Mouse (Mus musculus): ENCODE results near the gene Pygm. TPM values are rescaled to one million over a fixed set of nuclear protein-coding genes. Genes with fewer than 3 reads are reported as not detected.

Pygm gene
- polyA plus RNA-seq, 1 experiment from 2014 or later, result 6.0 TPM

- 92% methylated on average over 3 of the region's 3 CpGs for WGBS
Measured at GRCm38 (mm10) chr19:6361291-6361690, 22.9 kb upstream of the Pygm start.

GRCm38 (mm10) chr19:6363091-6363410, 21.1 kb upstream of the Pygm start:
- H3K27me3 ChIP-seq, result no peaks in the 10 kb centered on the region
- ATAC-seq (ENCODE audit: insufficient number of reproducible peaks, insufficient read depth, low FRiP score, low TSS enrichment), result no peak
- WGBS, result 2% methylated on average over 11 of the region's 11 CpGs

More at GRCm38 (mm10) chr19:6361291-6361690, 22.9 kb upstream of the Pygm start:
- H3K27me3 ChIP-seq, result no peaks in the 10 kb centered on the region
- peaks cover 9% of the 10 kb centered on the region for H3K36me3 ChIP-seq
- H3K4me1 ChIP-seq, result peaks cover 18% of the 10 kb centered on the region
- no peak overlapping the region for H3K4me3 ChIP-seq
- H3K4me2 ChIP-seq (replicated peaks), result no peak overlapping the region
- H3K9me3 ChIP-seq, result no peaks in the 10 kb centered on the region
- ATAC-seq (ENCODE audit: insufficient number of reproducible peaks, insufficient read depth, low FRiP score, low TSS enrichment), result no peak
- no peak overlapping the region for H3K27ac ChIP-seq
- H3K9ac ChIP-seq, result no peak overlapping the region

GRCm38 (mm10) chr19:6363411-6364240, 20.6 kb upstream of the Pygm start, which contains the start of gene Sf1:
Gene Sf1, plus strand, starts transcription at chr19:6363690.
- Histone ChIP-seq H3K4me1 (peaks cover 18% of the 10 kb centered on the region), H3K36me3 (peaks cover 32% of the 10 kb centered on the region), H3K9ac (peak within 1 kb of the TSS; percentile 99), H3K4me2 (replicated peaks) (peak within 1 kb of the TSS; percentile 74), H3K27me3 (no peaks in the 10 kb centered on the region), H3K4me3 (peak within 1 kb of the TSS; percentile 92), H3K27ac (peak within 1 kb of the TSS; percentile 99), H3K9me3 (no peaks in the 10 kb centered on the region)
- ATAC-seq (ENCODE audit: insufficient number of reproducible peaks, insufficient read depth, low FRiP score, low TSS enrichment), result peak; percentile 98
- under 1% methylated on average over 72 of the region's 85 CpGs for WGBS

More at GRCm38 (mm10) chr19:6363091-6363410, 21.1 kb upstream of the Pygm start:
- H3K36me3 ChIP-seq, result peaks cover 26% of the 10 kb centered on the region
- H3K4me3 ChIP-seq, result peak overlapping the region; percentile 92
- H3K4me1 ChIP-seq, result peaks cover 18% of the 10 kb centered on the region
- peak overlapping the region; percentile 48 for H3K9ac ChIP-seq
- H3K27ac ChIP-seq, result peak overlapping the region; percentile 26; the same call in 1 of the 2 replicates
- H3K9me3 ChIP-seq, result no peaks in the 10 kb centered on the region
- H3K4me2 ChIP-seq (replicated peaks), result peak overlapping the region; percentile 74

- Histone ChIP-seq H3K9ac (peak overlapping the region; percentile 99), H3K36me3 (peaks cover 38% of the 10 kb centered on the region), H3K4me3 (peak overlapping the region; percentile 92), H3K27me3 (no peaks in the 10 kb centered on the region), H3K27ac (peak overlapping the region; percentile 99), H3K4me2 (replicated peaks) (peak overlapping the region; percentile 74), H3K9me3 (no peaks in the 10 kb centered on the region), H3K4me1 (peaks cover 18% of the 10 kb centered on the region)
- WGBS, result under 1% methylated on average over 55 of the region's 55 CpGs
- no peak for ATAC-seq (ENCODE audit: insufficient number of reproducible peaks, insufficient read depth, low FRiP score, low TSS enrichment)
Measured at GRCm38 (mm10) chr19:6364317-6364725, 19.9 kb upstream of the Pygm start.

- Histone ChIP-seq H3K27me3 (no peaks in the 10 kb centered on the region), H3K4me3 (peak overlapping the region; percentile 92), H3K4me1 (peaks cover 18% of the 10 kb centered on the region), H3K36me3 (peaks cover 42% of the 10 kb centered on the region), H3K9me3 (no peaks in the 10 kb centered on the region), H3K27ac (no peak overlapping the region), H3K9ac (peak overlapping the region; percentile 99), H3K4me2 (replicated peaks) (peak overlapping the region; percentile 74)
- WGBS, result 4% methylated on average over 2 of the region's 2 CpGs
- ATAC-seq (ENCODE audit: insufficient number of reproducible peaks, insufficient read depth, low FRiP score, low TSS enrichment), result no peak
Measured at GRCm38 (mm10) chr19:6364842-6365241, 19.4 kb upstream of the Pygm start.

- no peak overlapping the region for H3K4me3 ChIP-seq
- no peak overlapping the region for H3K27ac ChIP-seq
- H3K4me1 ChIP-seq, result peaks cover 7% of the 10 kb centered on the region
- H3K9ac ChIP-seq, result no peak overlapping the region
- H3K9me3 ChIP-seq, result no peaks in the 10 kb centered on the region
- peaks cover 93% of the 10 kb centered on the region for H3K36me3 ChIP-seq
- no peaks in the 10 kb centered on the region for H3K27me3 ChIP-seq
- ATAC-seq (ENCODE audit: insufficient number of reproducible peaks, insufficient read depth, low FRiP score, low TSS enrichment), result no peak
- 88% methylated on average over 2 of the region's 2 CpGs for WGBS
- H3K4me2 ChIP-seq (replicated peaks), result no peak overlapping the region
Measured at GRCm38 (mm10) chr19:6370175-6370574, 14.0 kb upstream of the Pygm start.

GRCm38 (mm10) chr19:6372433-6372832, 11.8 kb upstream of the Pygm start:
- Histone ChIP-seq H3K4me1 (no peaks in the 10 kb centered on the region), H3K4me2 (replicated peaks) (no peak overlapping the region), H3K27me3 (no peaks in the 10 kb centered on the region), H3K9ac (no peak overlapping the region), H3K9me3 (no peaks in the 10 kb centered on the region), H3K27ac (no peak overlapping the region), H3K36me3 (peaks cover 96% of the 10 kb centered on the region), H3K4me3 (no peak overlapping the region)
- WGBS, result 94% methylated on average over 3 of the region's 3 CpGs
- no peak for ATAC-seq (ENCODE audit: insufficient number of reproducible peaks, insufficient read depth, low FRiP score, low TSS enrichment)

GRCm38 (mm10) chr19:6373539-6374400, 10.4 kb upstream of the Pygm start:
- no peak for ATAC-seq (ENCODE audit: insufficient number of reproducible peaks, insufficient read depth, low FRiP score, low TSS enrichment)

GRCm38 (mm10) chr19:6374571-6374970, 9.6 kb upstream of the Pygm start:
- Histone ChIP-seq H3K9ac (no peak overlapping the region), H3K4me2 (replicated peaks) (no peak overlapping the region), H3K9me3 (no peaks in the 10 kb centered on the region), H3K4me1 (no peaks in the 10 kb centered on the region), H3K27me3 (no peaks in the 10 kb centered on the region), H3K4me3 (no peak overlapping the region), H3K27ac (no peak overlapping the region), H3K36me3 (peaks cover 95% of the 10 kb centered on the region)
- WGBS, result 95% methylated on average over 10 of the region's 10 CpGs
- no peak for ATAC-seq (ENCODE audit: insufficient number of reproducible peaks, insufficient read depth, low FRiP score, low TSS enrichment)

More at GRCm38 (mm10) chr19:6373539-6374400, 10.4 kb upstream of the Pygm start:
- Histone ChIP-seq H3K36me3 (peaks cover 96% of the 10 kb centered on the region), H3K4me2 (replicated peaks) (no peak overlapping the region), H3K27me3 (no peaks in the 10 kb centered on the region), H3K4me1 (no peaks in the 10 kb centered on the region), H3K9ac (no peak overlapping the region), H3K4me3 (no peak overlapping the region), H3K27ac (no peak overlapping the region), H3K9me3 (no peaks in the 10 kb centered on the region)
- 76% methylated on average over 12 of the region's 12 CpGs for WGBS

GRCm38 (mm10) chr19:6375423-6376254, 8.6 kb upstream of the Pygm start:
- no peak overlapping the region for H3K9ac ChIP-seq
- H3K27me3 ChIP-seq, result no peaks in the 10 kb centered on the region
- H3K4me2 ChIP-seq (replicated peaks), result no peak overlapping the region
- ATAC-seq (ENCODE audit: insufficient number of reproducible peaks, insufficient read depth, low FRiP score, low TSS enrichment), result no peak
- 94% methylated on average over 35 of the region's 42 CpGs for WGBS
- H3K4me1 ChIP-seq, result no peaks in the 10 kb centered on the region
- peaks cover 86% of the 10 kb centered on the region for H3K36me3 ChIP-seq
- H3K27ac ChIP-seq, result no peak overlapping the region
- H3K9me3 ChIP-seq, result no peaks in the 10 kb centered on the region
- no peak overlapping the region for H3K4me3 ChIP-seq

- 73% methylated on average over 14 of the region's 14 CpGs for WGBS
Measured at GRCm38 (mm10) chr19:6376255-6376564, 8.0 kb upstream of the Pygm start.

More at GRCm38 (mm10) chr19:6376255-6376564, 8.0 kb upstream of the Pygm start:
- no peak overlapping the region for H3K27ac ChIP-seq
- H3K4me2 ChIP-seq (replicated peaks), result no peak overlapping the region
- H3K4me1 ChIP-seq, result no peaks in the 10 kb centered on the region
- no peaks in the 10 kb centered on the region for H3K27me3 ChIP-seq
- H3K9ac ChIP-seq, result no peak overlapping the region
- H3K9me3 ChIP-seq, result no peaks in the 10 kb centered on the region
- no peak overlapping the region for H3K4me3 ChIP-seq
- H3K36me3 ChIP-seq, result peaks cover 80% of the 10 kb centered on the region
- no peak for ATAC-seq (ENCODE audit: insufficient number of reproducible peaks, insufficient read depth, low FRiP score, low TSS enrichment)
